Mouse (Mus musculus): ENCODE results near the gene Gm48552. TPM values are rescaled to one million over a fixed set of nuclear protein-coding genes. Genes with fewer than 3 reads are reported as not detected.
A peak's percentile ranks its signal among the peaks of the same experiment; 100 is the strongest.

Gm48552 gene
- total RNA-seq (2021): 1 to 10 TPM; 2.5 to 3.5 TPM

DNA sequence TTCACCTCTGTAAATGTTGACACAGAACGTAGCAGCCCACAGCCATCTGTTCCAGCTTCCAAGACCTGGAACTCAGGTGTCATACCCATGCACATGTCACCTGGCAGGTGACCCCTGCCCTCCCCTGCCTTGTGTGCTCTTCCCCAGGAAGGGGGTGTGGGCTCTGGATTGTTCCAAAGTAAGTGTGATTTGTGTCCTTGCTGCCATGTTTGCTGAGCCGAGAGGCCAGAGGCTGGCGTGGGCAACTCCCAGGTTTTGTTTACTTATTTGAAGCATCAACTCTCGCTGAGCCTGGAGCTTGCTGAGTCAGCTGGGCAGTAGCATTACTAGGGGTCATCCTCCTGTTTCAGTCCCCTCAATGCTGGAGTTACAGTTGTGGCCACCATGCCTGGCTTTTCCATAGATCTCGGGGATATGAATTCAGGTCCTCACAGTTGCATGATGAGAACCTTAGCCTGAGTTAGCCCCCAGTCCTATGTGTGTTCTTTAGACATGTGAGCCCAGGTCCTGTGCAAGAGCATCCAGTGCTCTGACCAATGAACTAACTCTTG is at the start of gene Gm48552:
Gm48552 (plus strand) TSS at position 501 of the 551 bp plus-strand sequence.
- no peak for DNase-seq (ENCODE audit: extremely low spot score in 1 of 2, low spot score in 2 of 2)
- intact Hi-C loops (cut with DNase I): no loop called here

DNA sequence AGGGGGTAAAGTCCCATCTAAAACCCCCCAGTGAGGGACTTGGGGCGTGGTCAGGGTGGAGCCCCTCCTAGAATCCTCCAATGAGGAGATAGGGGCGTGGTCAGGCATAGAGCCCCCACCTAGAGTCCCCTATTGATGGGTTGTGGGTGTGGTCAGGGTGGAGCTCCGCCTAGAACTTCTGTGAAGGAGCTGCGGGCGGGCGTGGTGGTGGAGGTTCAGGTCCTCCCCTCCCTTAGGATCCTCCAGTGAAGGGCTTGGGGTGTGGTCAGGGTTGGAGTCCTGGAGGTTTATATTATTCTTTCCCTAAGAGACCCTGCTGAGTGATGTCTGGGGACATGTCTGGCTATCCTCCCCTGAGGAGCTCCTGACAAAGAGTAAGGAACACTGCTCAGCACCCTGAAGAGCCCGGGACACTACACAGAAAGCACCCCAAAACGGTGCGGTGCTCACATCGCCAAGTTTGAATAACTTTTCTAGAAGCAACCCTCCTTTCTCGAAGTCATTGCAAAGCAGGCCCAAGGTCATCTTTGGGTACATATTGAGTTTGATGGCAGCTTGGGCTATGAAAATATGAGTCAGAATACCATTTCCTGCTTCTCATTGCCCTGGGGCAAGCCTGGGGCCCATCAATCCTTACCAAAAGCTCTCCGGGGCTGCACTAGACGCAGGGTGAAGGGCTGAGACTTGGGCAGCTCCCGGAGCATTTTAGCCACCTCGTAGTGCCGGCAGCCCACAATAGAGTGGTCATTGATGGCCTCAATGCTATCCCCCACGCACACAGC is 48.1 kb upstream of the Gm48552 start:
- intact Hi-C loops (cut with DNase I): no loop called here
- DNase-seq (ENCODE audit: extremely low spot score in 1 of 2, low spot score in 2 of 2): no peak

DNA sequence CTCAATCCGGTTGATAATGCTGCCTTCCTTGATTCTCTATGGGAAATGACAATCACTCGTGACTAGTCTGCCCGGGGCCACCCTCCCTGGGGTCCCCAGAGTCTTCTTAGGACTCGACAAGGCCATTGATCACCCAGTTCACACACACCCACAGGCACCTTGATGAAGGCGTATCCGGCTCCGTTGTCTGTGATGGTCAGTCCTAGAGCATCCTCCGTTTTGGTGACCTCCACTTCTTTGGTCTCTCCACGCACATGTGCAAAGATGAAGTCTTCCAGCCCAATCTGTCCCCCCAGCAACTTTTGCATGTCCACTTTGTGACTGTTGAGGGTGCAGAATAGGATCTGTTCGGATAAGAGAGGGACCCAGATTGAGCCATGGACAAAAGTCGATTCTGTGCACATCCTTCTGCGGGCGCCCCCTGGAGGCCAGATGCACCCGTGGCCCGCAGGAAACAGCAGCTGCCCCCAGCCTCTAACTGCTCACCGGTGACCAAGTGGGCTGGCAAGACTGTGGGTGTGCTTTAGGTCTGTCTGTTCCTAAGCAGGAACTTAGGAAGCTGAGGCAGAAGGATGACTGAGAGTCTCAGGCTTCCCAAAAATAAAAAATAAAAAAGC is 47.4 kb upstream of the Gm48552 start:
- intact Hi-C loops (cut with DNase I): no loop called here
- peak in 1 of 2 experiments; percentile 80 for DNase-seq (ENCODE audit: extremely low spot score in 1 of 2, low spot score in 2 of 2)

DNA sequence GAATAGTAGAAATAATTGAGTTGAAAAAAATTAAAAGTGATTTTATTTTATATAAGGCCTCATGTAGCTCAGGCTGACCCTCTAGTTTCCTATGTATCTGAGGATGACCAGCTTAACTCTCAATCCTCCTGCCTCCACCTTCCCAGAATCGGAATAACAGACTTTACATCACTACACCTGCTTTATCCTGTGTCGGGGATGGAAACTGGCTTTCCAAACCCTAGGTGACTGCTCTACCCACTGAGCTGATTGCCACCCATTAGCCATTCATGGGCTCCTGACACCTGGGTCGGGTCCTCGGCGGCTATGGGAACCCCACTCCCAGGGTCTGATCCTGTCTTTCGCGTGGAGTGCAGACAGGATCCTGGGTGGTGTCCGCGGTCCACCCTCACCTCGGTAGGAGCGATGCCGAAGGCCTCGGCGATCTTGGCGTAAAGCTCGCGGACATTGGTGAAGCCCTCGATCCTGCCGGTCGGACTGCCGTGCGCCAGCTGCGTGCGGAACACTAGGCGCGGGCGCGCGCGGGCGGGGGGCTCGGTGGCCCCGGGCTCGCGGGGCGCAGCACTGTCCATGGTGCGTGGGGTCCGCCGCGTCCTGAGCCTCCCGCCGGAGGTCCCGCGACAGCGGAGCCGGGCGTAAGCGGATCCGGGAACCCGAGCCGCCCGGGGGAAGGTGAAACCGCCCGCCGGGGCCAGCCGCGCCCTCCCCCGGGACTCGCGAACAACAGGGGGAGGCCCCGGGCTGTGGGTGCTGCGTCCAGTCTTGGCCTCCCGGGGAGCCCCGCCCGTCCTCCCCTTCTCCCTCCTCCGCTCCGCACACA is 45.9 kb upstream of the Gm48552 start, which contains the start of gene Gipc3:
Gipc3 (minus strand) TSS at position 581 of the 820 bp plus-strand sequence.
- DNase-seq (ENCODE audit: extremely low spot score in 1 of 2, low spot score in 2 of 2): no peak
- intact Hi-C loops (cut with DNase I): no loop called here

DNA sequence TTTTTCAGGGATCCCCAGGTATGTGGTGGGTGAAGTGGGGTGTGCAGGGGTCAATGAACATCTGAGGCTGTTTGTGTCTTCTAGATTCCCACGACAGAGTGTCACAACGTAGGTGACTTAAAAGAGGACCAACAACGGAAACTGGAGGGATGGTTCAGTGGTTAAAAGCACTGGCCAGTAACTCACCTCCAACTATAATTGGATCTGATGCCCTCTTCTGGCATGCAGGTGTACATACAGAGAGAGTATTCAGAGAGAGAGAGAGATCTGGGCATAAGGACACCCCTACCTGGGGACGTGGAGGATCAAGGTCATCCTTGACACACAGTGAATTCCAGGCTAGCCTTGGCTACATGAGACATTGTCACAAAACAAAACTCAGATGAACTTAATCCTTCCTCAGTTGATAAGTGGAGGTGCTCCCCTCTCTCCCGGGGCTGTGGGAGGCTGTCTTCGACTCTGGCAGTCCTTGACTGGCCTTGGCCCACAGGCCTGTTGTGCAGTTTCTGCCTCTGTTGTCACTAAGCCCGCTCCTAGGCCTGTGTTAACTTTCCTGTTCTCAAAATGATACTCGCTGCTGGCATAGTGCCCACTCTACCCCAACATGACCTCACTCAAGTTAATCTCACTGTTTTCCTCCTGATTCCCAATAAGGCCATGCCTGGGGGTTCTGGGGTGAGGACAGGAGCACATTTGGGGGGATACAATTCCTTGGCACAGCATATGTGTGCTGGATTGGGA is 44.2 kb upstream of the Gm48552 start:
- DNase-seq (ENCODE audit: extremely low spot score in 1 of 2, low spot score in 2 of 2): no peak
- intact Hi-C loops (cut with DNase I): loop anchor here (5.0 kb wide), 1 partner anchor 147 kb away; no protein-coding TSS in a partner anchor

DNA sequence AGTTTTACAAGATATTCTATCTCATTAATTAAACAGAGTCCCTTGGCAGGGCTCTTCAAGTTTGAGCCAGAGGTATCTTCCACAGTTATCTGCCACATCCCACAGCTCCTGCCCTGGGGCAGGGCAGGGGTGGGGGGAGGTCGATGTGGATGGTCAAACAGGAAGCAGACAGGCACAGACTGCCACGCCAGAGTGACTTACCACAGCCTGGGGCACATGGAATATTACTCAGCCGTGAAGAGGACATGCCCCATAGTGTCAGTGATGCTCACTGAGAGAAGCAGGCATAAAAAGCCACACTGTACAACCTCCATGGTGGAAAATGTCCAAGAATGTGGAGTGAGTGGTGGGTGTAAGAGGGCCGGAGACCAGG is 43.7 kb upstream of the Gm48552 start:
- DNase-seq (ENCODE audit: extremely low spot score in 1 of 2, low spot score in 2 of 2): no peak
- intact Hi-C loops (cut with DNase I): loop anchor here (5.0 kb wide), 1 partner anchor 148 kb away; no protein-coding TSS in a partner anchor

DNA sequence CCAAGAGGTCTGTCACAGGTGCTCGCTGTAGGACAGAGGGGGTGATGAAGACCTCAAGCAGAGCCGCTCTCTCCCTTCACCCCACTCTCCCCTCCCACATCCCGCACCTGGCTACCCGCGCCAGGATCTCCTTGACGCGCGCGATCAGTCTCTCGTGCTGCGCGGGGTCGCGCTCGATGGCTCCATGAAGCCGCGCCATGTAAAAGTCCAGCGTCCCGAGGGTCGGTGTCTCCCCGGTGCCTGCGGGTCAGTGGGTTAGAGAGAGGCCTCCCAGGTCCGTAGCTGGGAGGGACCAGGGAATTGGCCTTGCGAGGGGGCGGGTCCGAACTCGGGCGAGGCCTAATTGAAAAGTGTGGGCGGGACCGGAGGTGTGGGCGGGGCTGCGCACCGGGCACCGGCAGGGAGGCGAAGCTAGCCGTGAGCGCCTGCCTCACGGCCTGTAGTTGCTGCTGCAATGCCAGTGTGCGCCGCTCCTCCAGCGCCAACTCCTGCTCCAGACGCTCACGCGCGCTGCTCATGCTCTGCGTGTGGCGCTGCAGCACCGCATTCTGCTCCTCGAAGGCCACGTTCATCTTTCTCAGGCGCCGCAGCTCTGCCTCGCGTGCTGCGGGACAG is 42.2 kb upstream of the Gm48552 start:
- peak in 1 of 2 experiments; percentile 76 for DNase-seq (ENCODE audit: extremely low spot score in 1 of 2, low spot score in 2 of 2)
- intact Hi-C loops (cut with DNase I): loop anchor here (5.0 kb wide), 1 partner anchor 149 kb away; no protein-coding TSS in a partner anchor

DNA sequence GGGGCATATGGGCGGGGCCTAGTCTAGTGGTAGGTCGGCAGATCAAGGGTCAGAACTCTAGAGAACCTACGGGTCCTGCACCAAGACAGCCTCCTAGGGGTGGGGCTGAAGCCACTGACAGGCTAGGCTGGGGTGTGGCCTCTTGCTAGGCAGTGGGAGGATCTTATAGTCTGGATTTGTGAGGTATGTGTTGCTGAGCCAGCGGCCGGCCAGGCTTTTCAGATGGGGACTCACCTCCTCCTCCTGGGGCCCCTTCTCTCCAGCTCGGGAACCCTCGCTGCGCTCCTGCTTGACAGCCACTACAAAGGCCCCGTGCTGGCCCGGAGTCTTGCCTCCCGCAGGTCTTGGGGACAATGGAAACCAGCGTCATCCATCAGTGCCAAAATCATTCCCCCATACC is 39.7 kb upstream of the Gm48552 start:
- peak in 1 of 2 experiments; percentile 66 for DNase-seq (ENCODE audit: extremely low spot score in 1 of 2, low spot score in 2 of 2)
- intact Hi-C loops (cut with DNase I): loop anchor here (5.0 kb wide), 1 partner anchor 152 kb away; no protein-coding TSS in a partner anchor

DNA sequence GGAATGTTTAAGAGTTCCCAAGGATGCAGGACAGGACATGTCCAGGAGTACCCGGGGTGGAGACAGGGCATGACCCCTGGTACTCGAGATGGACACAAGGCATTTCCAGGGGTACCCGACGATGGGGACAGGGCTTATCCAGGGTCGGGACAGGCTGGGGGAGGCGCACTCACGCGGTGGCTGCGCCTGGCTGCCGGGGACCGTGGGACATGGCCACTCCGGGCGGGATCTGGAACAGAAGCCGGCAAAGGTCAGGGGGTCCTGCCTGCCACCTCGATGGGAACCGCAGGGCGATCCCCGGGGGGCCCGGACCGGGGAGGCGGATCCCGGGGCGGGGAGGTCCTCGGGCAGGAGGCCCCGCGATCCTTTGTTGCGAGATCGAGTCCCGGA is 38.8 kb upstream of the Gm48552 start:
- no peak for DNase-seq (ENCODE audit: extremely low spot score in 1 of 2, low spot score in 2 of 2)
- intact Hi-C loops (cut with DNase I): loop anchor here (5.0 kb wide), 1 partner anchor 153 kb away; no protein-coding TSS in a partner anchor

DNA sequence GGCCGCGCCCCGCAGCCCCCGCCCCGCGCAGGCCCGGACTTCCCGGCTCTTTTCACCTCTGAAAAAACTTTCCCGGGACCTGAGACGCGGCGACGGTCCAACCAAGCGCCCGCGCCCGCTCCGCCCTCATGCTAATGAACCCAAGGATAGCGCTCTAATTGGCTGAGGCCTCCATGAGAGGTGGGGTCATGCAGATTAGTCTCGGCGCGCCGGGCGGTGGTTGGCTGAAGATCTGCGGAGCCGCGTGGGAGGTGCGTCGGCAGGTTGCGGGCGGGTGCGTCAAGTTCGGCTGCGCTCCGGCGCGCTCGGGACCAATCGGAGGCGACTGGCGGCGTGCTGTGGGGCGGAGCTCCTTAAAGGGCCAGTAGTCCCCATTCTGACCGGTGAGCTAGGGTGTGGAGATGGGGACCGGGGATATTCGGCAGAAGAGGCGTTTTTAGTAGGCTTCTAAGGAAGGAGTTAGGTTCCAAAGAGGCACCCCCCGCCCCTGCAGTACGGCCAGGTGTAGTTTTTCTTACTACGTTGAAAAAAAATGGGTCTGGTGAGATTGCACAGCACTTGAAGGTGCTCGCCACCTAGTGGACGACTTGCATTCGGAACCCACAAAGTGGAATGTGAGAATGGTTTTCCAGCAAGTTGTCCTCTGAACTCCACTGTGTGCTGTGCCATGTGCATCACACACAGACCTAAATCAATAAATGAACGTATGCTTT is 38.3 kb upstream of the Gm48552 start, which contains the start of gene Hmg20b:
Hmg20b (minus strand) TSS at position 130 of the 713 bp plus-strand sequence.
- peak; percentile 99 to 100 for DNase-seq (ENCODE audit: extremely low spot score in 1 of 2, low spot score in 2 of 2)
- intact Hi-C loops (cut with DNase I): no loop called here

DNA sequence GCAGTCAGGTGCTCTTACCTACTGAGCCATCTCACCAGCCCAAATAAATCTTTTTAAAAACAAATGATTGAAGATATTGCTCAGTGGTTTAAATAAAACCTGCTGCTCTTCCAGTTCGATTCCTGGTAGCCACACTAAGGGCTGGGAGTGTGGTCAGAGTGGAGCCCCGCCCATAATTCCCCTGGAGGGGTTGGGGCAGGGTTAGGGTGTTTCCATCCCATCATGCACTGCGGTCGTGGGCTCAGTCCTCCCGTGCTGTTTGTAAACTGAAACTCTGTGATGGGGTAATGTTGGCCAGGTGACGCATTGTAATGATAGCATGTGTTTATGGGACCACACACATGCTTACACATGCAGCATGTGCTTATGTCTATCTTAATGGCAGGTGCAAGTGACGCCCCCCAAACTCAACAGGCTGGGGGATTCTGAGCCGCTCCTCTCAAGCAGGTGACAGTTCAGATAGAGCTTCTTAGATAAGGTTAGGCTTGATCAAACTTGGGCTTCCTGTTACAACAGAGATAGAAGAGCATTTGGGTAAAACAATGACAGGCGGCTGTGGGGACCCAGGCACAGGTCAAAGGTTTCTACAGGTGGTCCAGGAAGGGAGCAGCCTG is 37.0 kb upstream of the Gm48552 start:
- DNase-seq (ENCODE audit: extremely low spot score in 1 of 2, low spot score in 2 of 2): no peak
- intact Hi-C loops (cut with DNase I): loop anchor here (2.0 kb wide), 1 partner anchor 61 kb away; the partner anchor contains the start of gene Tjp3

DNA sequence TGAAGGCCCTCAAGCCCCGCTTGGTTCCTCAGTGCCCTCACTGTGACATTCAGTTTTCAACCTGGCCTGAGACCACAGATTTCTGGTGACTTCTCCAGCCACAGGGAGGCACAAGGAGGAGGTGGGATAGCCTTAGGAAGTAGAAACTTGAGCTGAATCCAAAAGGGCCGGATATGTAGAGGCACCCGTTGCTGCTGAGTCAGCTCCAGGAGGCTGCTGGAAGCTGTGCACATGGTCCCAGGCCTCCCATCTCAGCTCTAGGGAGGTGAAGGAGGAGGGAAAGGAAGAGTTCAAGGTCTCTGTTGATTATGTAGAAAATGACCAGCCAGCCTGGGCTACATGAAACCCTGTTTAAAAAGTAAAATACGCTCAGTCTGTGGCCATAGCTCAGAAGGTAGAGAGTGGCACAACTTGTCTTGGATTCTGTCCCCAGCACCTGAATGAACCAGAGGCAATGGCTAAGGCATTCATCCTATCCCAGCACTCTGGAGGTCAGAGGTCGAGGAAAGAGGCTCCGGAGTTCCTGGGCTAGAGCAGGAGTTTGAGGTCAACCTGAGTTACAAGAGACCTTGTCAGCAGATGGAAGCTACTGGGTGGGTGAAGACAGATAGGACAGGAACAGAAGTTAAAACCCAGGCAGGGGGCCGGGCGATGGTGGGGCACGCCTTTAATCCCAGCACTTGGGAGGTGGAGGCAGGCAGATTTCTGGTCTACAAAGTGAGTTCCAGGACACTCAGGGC is 33.9 kb upstream of the Gm48552 start:
- intact Hi-C loops (cut with DNase I): no loop called here
- DNase-seq (ENCODE audit: extremely low spot score in 1 of 2, low spot score in 2 of 2): no peak

DNA sequence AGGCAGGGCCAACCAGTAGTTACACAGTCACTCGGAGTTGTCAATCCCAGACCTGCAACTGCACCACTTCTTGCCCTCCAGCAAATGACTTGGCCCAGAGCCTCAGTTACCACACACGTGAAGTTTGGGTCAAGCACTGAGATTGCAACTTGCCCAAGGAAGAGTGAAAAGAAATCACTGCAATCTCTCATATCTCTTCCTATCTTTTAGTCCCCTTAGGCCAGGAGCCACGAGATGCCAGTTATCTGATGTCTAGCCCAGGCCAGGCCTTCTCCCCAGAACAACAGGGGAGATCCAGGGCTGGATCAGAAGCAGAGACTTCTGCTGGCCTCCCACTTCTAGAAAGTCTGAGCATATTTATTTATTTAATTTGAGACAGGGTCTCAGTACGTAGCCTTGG is 33.3 kb upstream of the Gm48552 start:
- intact Hi-C loops (cut with DNase I): no loop called here

DNA sequence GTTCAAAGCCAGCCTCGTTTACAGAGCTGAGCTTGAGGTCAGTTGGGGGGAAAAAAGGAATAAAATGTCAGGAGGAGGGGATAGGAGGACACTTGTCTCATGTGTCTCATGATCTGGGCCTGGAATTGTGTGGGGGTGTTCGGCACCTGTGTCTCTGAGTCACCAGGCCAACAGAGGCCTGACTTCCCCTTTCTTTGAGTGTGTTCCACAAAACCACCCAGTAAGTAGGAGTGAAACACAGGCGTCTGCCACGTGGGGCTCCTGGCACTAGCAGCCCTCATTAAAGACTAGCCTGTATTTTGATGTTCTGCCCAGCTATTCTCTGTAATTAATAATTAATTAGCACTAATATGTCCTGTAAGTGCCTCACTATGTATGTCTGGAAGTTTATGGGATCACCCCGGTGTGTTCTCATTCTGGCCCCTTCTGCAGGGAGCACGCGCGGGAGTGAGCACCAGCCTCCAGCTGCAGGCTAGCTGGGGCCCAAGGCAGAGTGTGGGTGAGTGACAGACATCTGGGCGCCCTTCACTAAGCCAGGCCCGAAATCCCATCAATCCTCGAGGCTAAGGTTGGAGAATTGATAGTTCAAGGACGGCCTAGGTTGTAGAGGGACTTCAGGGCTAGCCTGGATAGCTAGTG is 32.3 kb upstream of the Gm48552 start:
- DNase-seq (ENCODE audit: extremely low spot score in 1 of 2, low spot score in 2 of 2): no peak
- intact Hi-C loops (cut with DNase I): no loop called here

More for the DNA sequence above, 33.3 kb upstream of the Gm48552 start:
- no peak for DNase-seq (ENCODE audit: extremely low spot score in 1 of 2, low spot score in 2 of 2)

DNA sequence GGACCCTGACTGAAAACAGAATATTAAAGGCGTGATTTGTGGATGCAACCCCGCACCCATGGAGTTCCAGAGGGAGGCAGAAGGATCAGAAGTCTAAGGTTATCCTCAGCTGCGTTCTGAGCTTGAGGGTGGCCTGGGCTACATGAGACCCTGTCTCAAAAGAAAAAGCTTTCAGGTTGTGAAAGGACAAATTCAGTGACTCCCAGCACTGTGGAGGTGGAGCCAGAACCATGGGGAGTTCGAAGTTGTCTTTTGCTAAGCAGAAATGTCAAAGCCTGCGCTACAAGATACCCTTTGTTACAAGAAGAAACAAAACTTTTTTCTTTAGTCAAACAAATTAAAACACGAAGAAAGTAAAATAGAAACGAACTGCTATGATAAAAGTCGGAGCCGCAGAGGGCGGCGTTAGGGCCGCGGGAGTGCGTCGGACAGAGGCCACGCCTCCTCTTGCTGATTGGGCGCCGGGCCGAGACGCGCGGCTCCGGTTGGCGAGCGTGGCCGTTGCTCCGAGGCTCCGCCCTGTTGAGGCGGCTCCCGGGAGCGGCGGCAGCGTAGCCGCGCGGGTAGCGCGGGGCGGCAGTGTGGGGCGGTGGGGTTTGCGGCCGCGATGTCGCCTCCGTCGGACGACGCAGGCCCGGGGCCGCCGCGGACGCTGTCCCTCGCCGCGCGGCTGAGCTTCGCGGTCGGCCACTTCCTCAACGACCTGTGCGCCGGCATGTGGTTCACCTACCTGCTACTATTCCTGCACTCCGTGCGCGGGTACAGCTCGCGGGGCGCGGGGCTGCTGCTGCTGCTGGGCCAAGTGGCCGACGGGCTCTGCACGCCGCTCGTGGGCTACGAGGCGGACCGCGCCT is 31.6 kb upstream of the Gm48552 start, which contains the start of gene Mfsd12:
Mfsd12 (plus strand) TSS at position 501 of the 854 bp plus-strand sequence.
- intact Hi-C loops (cut with DNase I): no loop called here
- DNase-seq (ENCODE audit: extremely low spot score in 1 of 2, low spot score in 2 of 2): peak; percentile 88 to 96
